Mouse (Mus musculus) cerebellum, adult 2 months (tissue): ENCODE data around the gene Rbms1.

Experiments used
- CTCF ChIP-seq: fragments of 200-500 bp; IDR thresholded peaks from 2 replicates; pipeline ENCODE4 v1.5.1; 2011; ENCODE audit warnings: low read depth, mild to moderate bottlenecking, control low read depth, low read length, moderate library complexity, borderline replicate concordance; ENCODE audit not compliant: insufficient read depth
- POLR2A ChIP-seq: fragments of 200-500 bp; IDR thresholded peaks from 2 replicates; pipeline ENCODE4 v1.6.1; 2011; ENCODE audit warnings: low read length, control low read depth, borderline replicate concordance; ENCODE audit not compliant: insufficient read depth

GRCm38 (mm10) chr2:60855006-60855405, 108.0 kb downstream of the Rbms1 start:
- TF ChIP-seq CTCF (no peak), POLR2A (no peak)
